Mouse (Mus musculus) right cerebral cortex, postnatal 14 days (tissue): ENCODE data around the gene Utrn.

ENCODE experiments used
- DNase-seq: peaks from one replicate; pipeline ENCODE4 v3.0.0; 2022

The Utrn gene

GRCm38 (mm10) chr10:12869029-12869671 lies at the start of gene Utrn:
Gene Utrn (minus strand): TSS chr10:12869365.
- DNase-seq, result peak; percentile 56

DNA sequence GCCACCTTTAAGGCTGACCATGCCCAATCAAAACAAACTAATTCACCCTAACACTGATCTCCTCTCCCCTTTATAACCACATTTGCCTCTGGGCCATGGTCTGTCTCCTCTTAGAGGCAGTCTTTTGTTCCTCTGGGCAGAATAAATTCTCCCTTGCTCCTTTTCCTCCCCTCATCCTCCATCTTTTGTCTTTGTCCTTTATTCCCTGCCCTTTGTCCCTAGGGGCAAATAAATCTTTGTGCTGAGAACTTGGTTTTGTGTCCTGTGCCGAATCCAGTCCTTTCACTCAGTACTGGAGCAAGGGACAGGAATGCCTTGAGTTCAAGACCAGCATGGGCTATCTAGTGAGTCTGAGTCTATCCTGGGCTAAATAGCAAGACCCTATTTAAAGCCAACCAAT lies 48.5 kb upstream of the Utrn start:
- no peak for DNase-seq

- DNase-seq, result no peak
Measured at GRCm38 (mm10) chr10:12916376-12916775, 47.2 kb upstream of the Utrn start.

DNA sequence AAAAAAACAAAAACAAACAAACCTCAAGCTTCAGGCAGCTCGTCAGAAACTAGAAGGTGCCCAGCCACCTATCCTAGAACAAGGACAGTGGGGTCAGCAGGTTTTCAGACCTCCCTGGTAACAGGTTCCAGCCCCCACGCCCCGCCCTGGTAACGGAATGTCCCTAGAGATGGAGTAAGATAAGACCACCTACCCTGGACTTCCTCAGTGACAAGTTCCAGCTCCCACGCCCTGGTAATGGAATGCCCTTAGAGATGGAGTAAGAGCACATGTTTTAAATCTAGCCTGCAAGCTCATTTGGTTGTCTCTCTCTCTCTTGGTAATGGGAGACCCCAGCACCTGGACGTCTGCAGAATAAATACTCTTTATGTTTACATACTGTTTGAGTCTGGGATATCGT lies 46.7 kb upstream of the Utrn start:
- DNase-seq, result no peak

DNA sequence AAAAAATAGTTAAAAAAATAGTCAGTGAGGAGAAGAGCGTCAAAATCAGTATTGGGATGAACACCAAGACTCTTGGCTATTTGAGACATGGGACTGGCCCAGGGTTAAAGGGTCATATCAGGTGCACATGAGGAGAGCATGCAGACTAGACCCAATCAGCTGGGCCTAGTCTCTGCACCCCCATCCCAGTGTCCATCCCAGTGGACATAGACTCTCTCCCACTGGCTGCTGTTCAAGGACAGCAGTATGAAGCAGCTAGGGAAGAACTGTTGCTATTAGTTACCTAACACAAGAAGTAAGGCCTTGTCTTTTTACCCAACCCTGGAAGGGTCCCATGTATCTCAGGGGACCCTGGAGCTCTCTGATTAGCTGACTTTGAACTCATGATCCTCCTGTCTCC lies 45.0 kb upstream of the Utrn start:
- no peak for DNase-seq

GRCm38 (mm10) chr10:12911981-12912530 lies 42.9 kb upstream of the Utrn start:
- DNase-seq, result peak; percentile 47

GRCm38 (mm10) chr10:12911451-12911850 lies 42.3 kb upstream of the Utrn start:
- no peak for DNase-seq

- DNase-seq, result no peak
Measured at GRCm38 (mm10) chr10:12909891-12910290, 40.7 kb upstream of the Utrn start.

DNA sequence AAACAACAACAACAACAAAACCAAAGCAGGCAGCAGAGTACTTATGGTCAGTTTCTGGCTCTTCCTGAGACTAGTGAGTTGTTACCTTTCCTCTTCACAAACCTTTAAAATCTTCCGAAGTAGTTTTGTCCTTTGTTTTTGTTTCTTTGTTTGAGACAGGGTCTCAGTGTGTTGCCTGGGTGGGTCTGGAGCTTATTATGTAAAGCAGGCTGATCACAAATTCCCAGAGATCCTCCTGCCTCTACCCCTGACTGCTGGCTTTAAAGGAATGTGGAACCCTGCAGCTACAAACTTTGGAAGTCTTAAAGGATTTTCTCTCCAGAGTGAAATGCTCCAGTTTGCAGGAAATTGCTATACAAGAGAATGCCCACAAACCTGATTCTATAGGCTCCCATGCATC lies 40.0 kb upstream of the Utrn start:
- no peak for DNase-seq

DNA sequence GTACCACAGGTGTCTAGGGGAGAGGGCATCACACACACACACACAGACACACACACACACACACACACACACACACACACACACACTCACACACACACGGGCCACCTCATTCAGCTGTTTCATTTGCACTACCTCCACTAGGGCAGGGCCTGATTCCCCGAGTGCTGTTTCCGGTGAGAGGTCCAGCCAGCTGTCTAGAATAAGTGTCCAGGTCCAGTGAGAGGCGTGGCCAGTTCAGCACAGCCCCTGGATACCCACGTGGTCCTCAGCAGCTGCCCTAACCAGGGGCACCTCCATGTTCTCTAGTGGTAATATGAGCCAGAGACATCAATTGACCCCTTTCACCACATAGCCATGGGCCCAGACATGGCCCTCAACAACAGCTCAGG lies 35.0 kb upstream of the Utrn start:
- no peak for DNase-seq

- no peak for DNase-seq
Measured at GRCm38 (mm10) chr10:12903440-12904139, 34.4 kb upstream of the Utrn start.

- DNase-seq, result no peak
Measured at GRCm38 (mm10) chr10:12899901-12900300, 30.7 kb upstream of the Utrn start.

DNA sequence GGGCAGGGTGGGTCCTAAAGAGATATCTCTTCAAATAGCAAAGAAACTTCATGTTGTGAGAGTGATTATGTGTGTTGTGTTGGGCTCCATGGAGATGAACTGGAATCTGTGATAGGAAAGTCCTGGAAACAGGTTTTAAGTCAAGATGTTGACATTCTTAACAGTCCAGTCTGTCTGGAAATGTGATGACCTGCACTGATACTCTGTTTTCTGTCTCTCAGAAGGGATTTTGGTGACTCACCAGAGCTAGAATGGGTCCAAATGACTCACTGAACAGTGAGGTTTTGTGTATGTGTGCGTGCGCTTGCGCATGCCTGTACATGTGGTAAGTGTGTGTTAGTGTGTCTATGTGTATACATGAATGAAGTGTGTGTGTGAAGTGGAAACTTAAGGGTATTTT lies 24.2 kb upstream of the Utrn start:
- DNase-seq, result no peak

GRCm38 (mm10) chr10:12888373-12888772 lies 19.2 kb upstream of the Utrn start:
- no peak for DNase-seq

- DNase-seq, result no peak
Measured at GRCm38 (mm10) chr10:12887792-12888191, 18.6 kb upstream of the Utrn start.

GRCm38 (mm10) chr10:12884308-12884948 lies 15.3 kb upstream of the Utrn start:
- no peak for DNase-seq

GRCm38 (mm10) chr10:12881911-12882310 lies 12.7 kb upstream of the Utrn start:
- no peak for DNase-seq

GRCm38 (mm10) chr10:12879313-12879695 lies 10.1 kb upstream of the Utrn start:
- no peak for DNase-seq

- DNase-seq, result no peak
Measured at GRCm38 (mm10) chr10:12878661-12879312, 9.6 kb upstream of the Utrn start.

DNA sequence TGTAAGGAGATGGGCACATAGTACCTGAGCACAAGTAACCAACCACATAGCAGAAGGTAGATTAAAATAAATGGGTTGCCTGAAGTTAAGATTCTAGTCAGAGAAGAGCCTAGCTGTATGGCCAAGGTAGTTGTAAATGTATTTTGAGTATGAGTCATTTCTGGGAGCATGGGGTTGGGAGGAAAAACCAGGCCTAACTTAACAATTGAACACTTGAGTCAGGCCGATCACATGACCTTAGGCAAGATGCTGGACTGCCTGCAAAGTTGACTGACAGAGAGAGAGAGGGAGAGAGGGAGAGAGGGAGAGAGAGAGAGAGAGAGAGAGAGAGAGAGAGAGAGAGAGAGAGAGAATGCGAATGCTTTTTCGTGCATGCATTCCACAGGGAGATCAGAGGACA lies 7.3 kb upstream of the Utrn start:
- no peak for DNase-seq

- DNase-seq, result no peak
Measured at GRCm38 (mm10) chr10:12875410-12875809, 6.2 kb upstream of the Utrn start.

GRCm38 (mm10) chr10:12874577-12875277 lies 5.6 kb upstream of the Utrn start:
- DNase-seq, result no peak

GRCm38 (mm10) chr10:12869846-12870245 lies 681 bp upstream of the Utrn start:
- no peak for DNase-seq
